Mouse (Mus musculus) liver, postnatal 0 days (tissue): ENCODE results near the gene Mmd2. TPM values are rescaled to one million over a fixed set of nuclear protein-coding genes. Genes with fewer than 3 reads are reported as not detected.
A peak's percentile ranks its signal among the peaks of the same experiment; 100 is the strongest.

Experiments used
- ATAC-seq: fragments of 200-750 bp; cut with Nextera tagmentation; 2 replicates; pipeline ENCODE4 v1.8.0; 2017; ENCODE audit warnings: mild to moderate bottlenecking, moderate library complexity
- DNase-seq: peaks from one replicate; pipeline ENCODE4 v3.0.0-alpha.2; 2016
- H3K27ac ChIP-seq: fragments of 300-500 bp; sonication (generic); 2 replicates; pipeline ENCODE4 v1.5.1; 2014; ENCODE audit warnings: antibody characterized with exemption, moderate library complexity, mild to moderate bottlenecking, low read depth
- H3K27me3 ChIP-seq: fragments of 300-500 bp; sonication (generic); 2 replicates; pipeline ENCODE4 v1.6.1; 2014; ENCODE audit warnings: low read length, control low read depth, mixed read lengths; ENCODE audit not compliant: insufficient read depth
- H3K36me3 ChIP-seq: fragments of 300-500 bp; sonication (generic); replicated peaks from 2 replicates; pipeline ENCODE4 v1.6.1; 2014; ENCODE audit warnings: mild to moderate bottlenecking, control low read depth, low read length, moderate library complexity, mixed read lengths; ENCODE audit not compliant: insufficient read depth
- H3K4me1 ChIP-seq: fragments of 300-500 bp; sonication (generic); 2 replicates; pipeline ENCODE4 v1.6.1; 2014; ENCODE audit warnings: antibody characterized with exemption, mild to moderate bottlenecking, control low read depth; ENCODE audit not compliant: insufficient read depth
- H3K4me2 ChIP-seq: fragments of 300-500 bp; sonication (generic); 2 replicates; pipeline ENCODE4 v1.6.1; 2014; ENCODE audit warnings: low read depth, mild to moderate bottlenecking, low read length, moderate library complexity, mixed read lengths
- H3K4me3 ChIP-seq: fragments of 300-500 bp; sonication (generic); 2 replicates; pipeline ENCODE4 v1.5.1; 2014; ENCODE audit warnings: low read depth, low read length
- H3K9ac ChIP-seq: fragments of 300-500 bp; sonication (generic); replicated peaks from 2 replicates; pipeline ENCODE4 v1.6.1; 2014; ENCODE audit warnings: mild to moderate bottlenecking, moderate library complexity
- H3K9me3 ChIP-seq: fragments of 300-500 bp; sonication (generic); 2 replicates; pipeline ENCODE4 v1.6.1; 2016; ENCODE audit warnings: mild to moderate bottlenecking, control low read depth, low read length, mixed read lengths
- CTCF ChIP-seq: sonication (generic); IDR thresholded peaks from 2 replicates; pipeline ENCODE4 v1.5.1; 2016; ENCODE audit warnings: antibody characterized with exemption, low read depth
- EP300 ChIP-seq: IDR thresholded peaks from 2 replicates; pipeline ENCODE4 v1.6.1; 2016; ENCODE audit warnings: antibody characterized with exemption, low read depth, mild to moderate bottlenecking
- WGBS: fragments of 180-500 bp; shearing (Covaris S2); extraction: QIAGEN DNeasy Blood & Tissue Kit; methylation state at CpG from one replicate; pipeline ENCODE4 v1.1.7; 2014; ENCODE audit not compliant: insufficient replicate concordance; 5-methylcytosine and 5-hydroxymethylcytosine counted together
- polyA plus RNA-seq: library from polyadenylated mRNA; unstranded; fragments of >200 nt; fragmentation: Nextera tagmentation; extraction: Ambion mirVana; gene quantifications from 2 replicates; pipeline ENCODE4 v1.2.1, GENCODE M21; 2015

Gene Mmd2
- polyA plus RNA-seq, 1 experiment from 2014 or later, result 11.8 TPM

DNA sequence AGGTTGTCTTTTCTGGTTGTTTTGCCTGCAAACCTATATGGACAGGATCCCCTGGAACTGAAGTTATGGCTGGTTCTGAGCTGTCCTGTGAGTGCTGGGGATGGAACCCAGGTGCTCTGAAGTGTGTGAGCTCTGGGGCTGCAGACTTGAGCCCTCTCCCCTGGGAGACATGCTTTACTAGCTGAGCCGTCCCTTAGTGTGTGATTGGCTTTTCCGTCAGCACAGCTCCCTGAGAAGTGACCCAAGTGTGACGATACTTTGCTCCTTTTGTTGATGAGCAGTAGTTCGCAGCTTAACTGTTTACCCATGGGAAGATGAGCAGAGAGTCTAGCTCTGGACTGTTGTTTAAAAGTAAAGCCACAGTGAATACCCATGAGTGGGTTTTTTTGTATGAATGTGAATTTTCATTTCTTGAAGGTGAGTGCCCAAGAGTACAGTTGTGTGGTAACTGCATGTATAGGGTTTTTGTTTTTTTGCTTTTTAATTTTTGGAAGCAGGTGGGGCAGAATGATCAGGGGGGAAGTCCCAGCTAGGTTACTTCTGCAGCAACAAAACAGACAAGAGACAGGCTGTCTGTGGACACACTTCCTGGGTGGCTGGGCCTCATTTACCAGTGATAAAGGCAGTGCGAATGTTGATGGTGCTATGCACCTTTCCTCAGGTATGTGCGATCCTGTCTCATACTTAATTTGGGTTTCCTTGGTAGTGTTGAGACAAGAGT is 32.9 kb upstream of the Mmd2 start:
- H3K27me3 ChIP-seq, result no peaks in the 10 kb centered on the region
- no peak for TF ChIP-seq EP300
- no peak for TF ChIP-seq CTCF
- no peak overlapping the region for H3K4me3 ChIP-seq
- H3K9me3 ChIP-seq, result no peaks in the 10 kb centered on the region
- H3K4me1 ChIP-seq, result peaks cover 3% of the 10 kb centered on the region; the same call in 1 of the 2 replicates
- WGBS, result 81% methylated on average over 6 of the region's 6 CpGs
- H3K4me2 ChIP-seq, result no peak overlapping the region
- no peak overlapping the region for H3K9ac ChIP-seq
- H3K36me3 ChIP-seq, result peaks cover 27% of the 10 kb centered on the region
- ATAC-seq (no peak), DNase-seq (no peak)
- H3K27ac ChIP-seq, result peak overlapping the region; percentile 52; the same call in 1 of the 2 replicates

DNA sequence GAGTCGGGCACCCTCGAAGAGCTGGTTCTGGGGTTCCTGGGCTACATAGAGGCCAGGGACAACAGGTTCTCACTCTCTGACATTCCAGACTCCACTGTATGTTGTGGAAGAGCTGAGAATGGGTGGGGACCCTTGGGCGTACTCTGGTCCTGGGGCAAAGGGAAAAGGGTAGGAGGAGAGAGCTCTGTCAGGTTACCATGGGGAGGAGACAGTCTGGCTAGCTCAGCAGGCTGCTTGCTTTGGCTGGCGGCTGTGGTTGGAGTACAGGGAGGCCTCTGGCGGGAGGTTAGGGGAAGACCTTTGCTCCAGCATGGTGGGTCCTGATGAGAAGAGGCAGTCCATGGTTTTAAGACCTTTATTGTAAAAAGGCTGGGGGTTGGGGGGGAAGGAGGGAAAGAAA is 31.5 kb upstream of the Mmd2 start:
- no peak for DNase-seq
- Histone ChIP-seq H3K9ac (no peak overlapping the region), H3K9me3 (no peaks in the 10 kb centered on the region), H3K27me3 (no peaks in the 10 kb centered on the region), H3K4me3 (no peak overlapping the region), H3K36me3 (peaks cover 36% of the 10 kb centered on the region), H3K27ac (no peak overlapping the region), H3K4me2 (no peak overlapping the region), H3K4me1 (peaks cover 3% of the 10 kb centered on the region; the same call in 1 of the 2 replicates)
- no peak for TF ChIP-seq CTCF
- no peak for TF ChIP-seq EP300
- 79% methylated on average over 5 of the region's 5 CpGs for WGBS
- no peak for ATAC-seq

DNA sequence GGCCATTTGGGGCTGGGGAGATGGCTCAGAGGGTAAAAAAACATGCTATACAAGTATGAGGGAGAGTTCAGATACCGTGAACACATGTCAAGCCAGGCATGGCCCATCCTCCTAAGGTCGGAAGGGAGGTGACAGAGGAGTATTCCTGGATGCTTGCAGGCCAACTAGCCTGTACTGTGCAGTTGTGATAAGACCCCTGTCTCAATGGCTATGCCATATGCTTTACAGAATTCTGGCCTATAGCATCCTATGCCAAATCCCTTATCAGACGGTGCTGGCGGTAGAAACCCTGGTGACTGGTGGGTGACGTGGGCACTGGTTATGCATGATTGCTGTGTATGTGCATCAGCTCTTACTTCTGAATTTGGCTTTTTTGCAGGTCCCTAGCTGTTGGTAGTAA is 29.2 kb upstream of the Mmd2 start:
- Histone ChIP-seq H3K4me3 (no peak overlapping the region), H3K4me2 (peak overlapping the region; percentile 1; the same call in 1 of the 2 replicates), H3K4me1 (peaks cover 3% of the 10 kb centered on the region; the same call in 1 of the 2 replicates), H3K9ac (no peak overlapping the region), H3K27me3 (no peaks in the 10 kb centered on the region), H3K27ac (no peak overlapping the region), H3K9me3 (no peaks in the 10 kb centered on the region), H3K36me3 (peaks cover 47% of the 10 kb centered on the region)
- WGBS, result 67% methylated on average over 5 of the region's 5 CpGs
- peak; percentile 35 for DNase-seq
- TF ChIP-seq EP300 (peak; percentile 89), CTCF (no peak)
- ATAC-seq, result peak; percentile 95

DNA sequence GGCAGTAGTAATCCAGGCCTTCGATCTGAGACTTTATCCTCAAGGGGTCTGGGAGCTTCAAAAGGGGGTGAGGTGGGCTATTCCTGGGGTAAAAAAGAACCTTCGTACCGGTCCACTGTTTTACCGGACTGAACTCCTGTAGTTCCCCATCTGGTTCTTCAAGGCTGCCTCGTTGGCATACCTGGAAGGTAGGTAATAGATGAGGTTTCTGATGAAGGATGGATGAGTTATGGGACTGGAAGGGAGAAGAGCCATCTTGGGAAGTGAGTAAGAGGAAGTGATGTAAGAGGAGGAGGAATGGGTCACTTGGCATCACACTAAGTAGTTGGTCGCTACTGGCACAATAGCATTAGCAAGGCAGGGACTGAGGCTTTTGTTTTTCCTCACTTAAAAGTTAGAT is 21.6 kb upstream of the Mmd2 start:
- Histone ChIP-seq H3K27me3 (no peaks in the 10 kb centered on the region), H3K9ac (peak overlapping the region; percentile 94), H3K4me3 (peak overlapping the region; percentile 96), H3K4me1 (peaks cover 21% of the 10 kb centered on the region), H3K27ac (peak overlapping the region; percentile 95), H3K36me3 (peaks cover 24% of the 10 kb centered on the region), H3K9me3 (no peaks in the 10 kb centered on the region), H3K4me2 (peak overlapping the region; percentile 75)
- WGBS, result 3% methylated on average over 6 of the region's 6 CpGs
- DNase-seq (no peak), ATAC-seq (no peak)
- no peak for TF ChIP-seq EP300
- TF ChIP-seq CTCF, result no peak

DNA sequence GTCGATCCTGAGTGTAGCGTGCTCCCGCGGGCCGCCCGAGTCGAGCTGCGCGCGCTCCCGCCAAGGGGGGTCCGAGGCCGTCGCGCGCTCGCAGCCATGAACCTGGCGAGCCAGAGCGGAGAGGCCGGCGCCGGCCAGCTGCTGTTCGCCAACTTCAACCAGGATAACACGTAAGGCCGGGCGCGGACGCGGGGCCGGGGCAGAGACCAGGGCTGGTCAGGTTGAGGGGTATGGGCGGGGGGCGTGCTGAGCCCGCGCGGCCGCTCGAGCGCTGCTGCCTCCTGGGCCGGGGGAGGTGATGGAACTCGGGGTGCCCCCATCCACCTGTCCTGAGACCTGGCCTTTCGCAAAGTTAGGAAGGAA is 21.0 kb upstream of the Mmd2 start:
- H3K27me3 ChIP-seq, result no peaks in the 10 kb centered on the region
- peak overlapping the region; percentile 75 for H3K4me2 ChIP-seq
- peaks cover 21% of the 10 kb centered on the region for H3K36me3 ChIP-seq
- no peak for DNase-seq
- ATAC-seq, result no peak
- H3K4me3 ChIP-seq, result peak overlapping the region; percentile 96
- TF ChIP-seq CTCF (no peak), EP300 (no peak)
- H3K9ac ChIP-seq, result peak overlapping the region; percentile 94
- no peaks in the 10 kb centered on the region for H3K9me3 ChIP-seq
- H3K4me1 ChIP-seq, result peaks cover 21% of the 10 kb centered on the region
- peak overlapping the region; percentile 95 for H3K27ac ChIP-seq
- WGBS, result under 1% methylated on average over 41 of the region's 41 CpGs

DNA sequence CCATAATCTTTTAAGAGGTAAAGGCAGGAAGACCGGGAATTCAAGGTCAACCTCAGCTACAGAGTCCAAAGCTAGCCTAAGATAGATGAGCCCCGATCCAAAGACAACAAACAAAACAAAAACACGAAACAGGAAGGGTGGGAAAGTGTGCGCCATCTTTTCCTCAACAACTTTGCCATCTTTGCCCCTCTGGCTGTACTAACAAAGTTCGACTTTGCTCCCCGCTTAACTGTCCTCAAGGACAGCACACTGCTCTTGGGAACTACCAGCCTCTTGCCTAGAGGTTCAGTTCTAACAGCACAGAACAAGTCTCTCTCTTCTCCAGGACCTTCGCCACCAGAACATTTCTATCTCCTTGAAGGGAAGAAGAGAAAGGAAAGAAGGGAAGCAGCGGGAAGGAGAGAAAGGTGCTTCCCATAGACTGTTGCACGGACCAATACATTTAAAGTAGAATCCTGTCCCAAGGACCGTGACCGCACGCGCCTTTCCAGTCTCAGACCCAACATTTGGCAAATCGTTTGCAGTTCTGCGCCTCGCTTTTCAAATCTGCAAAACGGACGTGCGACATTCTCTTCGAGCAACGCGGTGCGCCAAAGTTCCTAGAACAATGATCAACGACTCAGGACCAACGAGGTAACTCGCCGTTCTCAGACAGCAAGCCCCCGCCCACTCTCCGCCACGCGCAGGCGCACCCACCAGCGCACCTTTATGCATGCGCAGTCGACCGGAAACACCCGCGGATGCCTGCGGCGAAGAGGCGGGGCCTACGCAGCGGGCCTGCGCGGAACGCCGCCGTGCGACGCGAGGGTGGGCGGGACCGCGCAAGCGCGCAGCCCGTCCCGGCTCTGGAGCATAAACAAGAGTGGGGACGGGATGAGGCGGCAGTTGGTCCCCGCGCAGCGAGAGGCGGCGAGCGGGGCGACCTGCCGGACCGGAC is 20.4 kb upstream of the Mmd2 start:
- H3K4me3 ChIP-seq, result peak overlapping the region; percentile 96
- H3K9me3 ChIP-seq, result no peaks in the 10 kb centered on the region
- H3K27ac ChIP-seq, result peak overlapping the region; percentile 95
- DNase-seq, result peak; percentile 98
- under 1% methylated on average over 69 of the region's 69 CpGs for WGBS
- peaks cover 18% of the 10 kb centered on the region for H3K36me3 ChIP-seq
- no peaks in the 10 kb centered on the region for H3K27me3 ChIP-seq
- ATAC-seq, result peak; percentile 98
- H3K9ac ChIP-seq, result peak overlapping the region; percentile 94
- peak overlapping the region; percentile 75 for H3K4me2 ChIP-seq
- TF ChIP-seq EP300 (no peak), CTCF (no peak)
- peaks cover 21% of the 10 kb centered on the region for H3K4me1 ChIP-seq
